Mouse (Mus musculus) cerebellum, postnatal 25 days (tissue): ENCODE measurements around the gene Pcsk6.
"Not testable (repeated sequence)": the region's sequence is repeated elsewhere in the genome, so short reads cannot be mapped to it uniquely, and the experiment has no call there.

ENCODE experiments used
- DNase-seq, 2 experiments: peaks; one replicate each; pipeline ENCODE4 v3.0.0; 2021; ENCODE audit warnings: mixed read lengths in 2 of 2

Pcsk6 gene

GRCm38 (mm10) chr7:66003447-66003846, 141.9 kb downstream of the Pcsk6 start:
- peak in 1 of 2 experiments; percentile 33 for DNase-seq

DNA sequence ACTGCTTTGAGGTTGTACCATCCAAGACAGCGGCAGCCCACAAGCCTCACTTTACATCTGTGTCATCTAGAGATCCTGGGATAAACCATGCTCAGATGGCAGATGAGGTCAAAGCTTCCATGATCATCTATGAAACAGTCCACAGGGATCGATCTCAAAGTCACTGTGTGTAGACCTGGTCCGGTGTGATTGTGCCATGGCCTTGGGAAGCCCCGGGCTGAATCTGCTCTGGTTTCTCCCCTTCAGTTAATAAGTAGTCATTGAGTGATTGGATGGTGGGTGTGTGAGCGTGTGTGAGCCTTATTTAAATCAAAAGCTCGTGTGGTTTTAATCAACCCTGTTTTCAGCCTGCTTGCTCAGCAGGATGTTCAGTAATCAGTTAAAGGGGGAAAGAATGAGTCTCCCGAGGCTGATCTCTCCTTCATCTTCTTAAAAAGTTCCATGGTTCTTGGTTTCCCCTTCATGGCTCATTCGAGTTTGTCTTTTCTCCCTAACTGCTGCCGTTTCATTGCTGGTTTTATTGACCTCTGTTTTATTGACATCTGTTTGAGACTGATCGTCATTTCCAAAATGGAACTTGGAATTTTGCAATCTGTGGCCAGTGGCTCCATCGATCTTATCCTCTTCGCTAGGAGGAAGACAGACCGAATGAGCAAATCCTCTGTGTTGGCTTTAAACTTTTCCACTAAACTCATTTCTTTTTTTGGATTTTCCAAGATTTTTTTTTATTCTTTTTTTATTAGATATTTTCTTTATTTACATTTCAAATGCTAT, 142.5 kb downstream of the Pcsk6 start:
- no peak for DNase-seq

DNA sequence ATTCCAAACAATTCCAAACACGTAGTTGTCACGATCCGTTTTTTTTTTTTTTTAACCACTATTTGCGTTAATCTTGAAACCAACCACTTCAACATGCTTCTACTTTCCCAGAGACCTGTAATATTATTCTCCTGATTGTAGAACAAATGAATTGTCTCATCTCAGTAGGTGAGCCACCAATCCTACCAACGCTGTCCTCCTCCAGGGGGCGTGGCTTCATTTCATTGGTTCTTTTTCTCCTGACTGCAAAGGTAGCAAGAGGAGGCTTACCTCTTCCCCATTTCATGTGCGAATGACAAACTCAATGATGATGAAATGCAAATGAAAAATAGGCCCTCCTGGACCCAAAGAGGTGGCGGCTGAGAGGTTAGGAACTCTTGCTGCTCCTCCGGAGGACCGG, 143.5 kb downstream of the Pcsk6 start:
- no peak for DNase-seq

GRCm38 (mm10) chr7:66008161-66008891, 146.8 kb downstream of the Pcsk6 start:
- peak; percentile 89 to 91 for DNase-seq

- DNase-seq: peak; percentile 53 to 65
Measured at GRCm38 (mm10) chr7:66008892-66009273, 147.3 kb downstream of the Pcsk6 start.

DNA sequence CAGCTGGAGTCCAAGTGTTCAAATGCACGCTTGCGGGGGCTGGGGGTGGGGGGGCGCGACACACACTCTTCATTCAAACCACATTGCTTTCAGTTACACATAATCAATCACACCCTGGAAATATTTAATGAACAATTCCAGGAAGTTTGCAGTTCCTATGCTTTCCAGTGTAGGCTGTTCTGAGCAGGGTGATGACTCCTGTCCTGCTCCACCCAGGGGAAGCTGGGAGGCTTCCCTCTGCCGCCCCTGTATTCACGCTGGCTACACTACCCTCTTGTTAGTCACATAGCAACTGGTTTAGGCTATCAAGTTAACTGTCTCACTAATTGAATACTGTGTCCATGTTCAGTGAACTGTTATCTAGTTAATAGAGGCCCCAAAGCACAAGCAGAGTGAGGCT, 149.0 kb downstream of the Pcsk6 start:
- DNase-seq: no peak

DNA sequence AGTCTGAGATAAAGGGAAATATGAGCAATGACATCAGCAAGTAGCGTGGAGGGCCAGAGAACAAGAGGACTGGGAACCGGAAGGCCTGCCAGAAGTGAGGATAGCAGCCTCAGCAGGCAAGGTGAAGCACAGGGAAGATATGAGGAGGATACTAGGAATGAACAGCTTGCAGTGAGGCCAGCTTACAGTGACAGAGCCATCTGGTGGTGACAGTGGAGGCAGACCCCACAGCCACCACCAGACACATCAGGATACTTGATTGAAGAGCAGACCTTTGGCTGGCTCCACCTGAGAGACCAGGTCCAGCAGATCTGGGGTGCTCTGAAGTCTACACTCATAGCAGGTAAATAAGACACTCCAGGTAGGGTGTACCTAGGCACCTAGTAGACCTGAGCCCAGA, 166.2 kb downstream of the Pcsk6 start:
- peak in 1 of 2 experiments; percentile 65 for DNase-seq

GRCm38 (mm10) chr7:66028766-66029512, 167.4 kb downstream of the Pcsk6 start:
- DNase-seq: no peak

DNA sequence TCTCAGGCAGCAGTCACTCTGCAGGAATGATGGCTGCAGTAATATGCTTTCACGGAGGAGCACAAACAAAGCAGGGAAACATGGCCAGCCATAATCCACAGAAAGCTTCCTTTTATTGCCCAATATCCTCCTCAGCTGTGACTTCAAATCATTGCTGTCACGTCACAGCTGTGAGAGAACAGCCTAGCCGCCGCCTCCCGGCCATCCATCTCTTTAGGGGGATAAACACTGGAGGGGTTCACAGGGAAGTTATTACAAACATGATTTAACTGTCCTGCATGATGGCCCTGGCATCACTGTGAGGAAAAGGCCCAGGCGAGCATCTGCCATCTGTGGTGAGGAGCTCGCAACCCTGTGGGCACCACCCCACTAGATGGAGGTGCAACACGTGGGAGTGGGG, 175.3 kb downstream of the Pcsk6 start:
- DNase-seq: no peak

DNA sequence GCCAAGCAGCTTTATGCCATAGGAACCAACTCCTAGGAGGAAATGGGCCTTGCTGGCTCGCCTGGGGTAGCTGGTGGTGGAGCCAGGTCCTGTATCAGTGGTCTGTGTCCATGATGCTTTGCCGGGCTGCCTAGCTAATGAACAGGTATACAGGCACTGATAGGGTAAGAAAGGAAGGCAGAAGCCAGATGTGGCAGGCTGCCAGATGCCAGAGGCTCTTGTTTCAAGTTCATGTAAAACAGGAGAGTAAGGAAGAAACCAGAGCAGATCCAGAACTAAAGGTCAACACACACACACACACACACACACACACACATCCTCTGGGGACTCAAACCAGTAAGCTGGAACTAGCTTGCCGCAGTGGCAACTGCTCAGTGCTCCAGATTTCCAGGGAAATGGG, 176.7 kb downstream of the Pcsk6 start:
- peak; percentile 35 to 47 for DNase-seq

DNA sequence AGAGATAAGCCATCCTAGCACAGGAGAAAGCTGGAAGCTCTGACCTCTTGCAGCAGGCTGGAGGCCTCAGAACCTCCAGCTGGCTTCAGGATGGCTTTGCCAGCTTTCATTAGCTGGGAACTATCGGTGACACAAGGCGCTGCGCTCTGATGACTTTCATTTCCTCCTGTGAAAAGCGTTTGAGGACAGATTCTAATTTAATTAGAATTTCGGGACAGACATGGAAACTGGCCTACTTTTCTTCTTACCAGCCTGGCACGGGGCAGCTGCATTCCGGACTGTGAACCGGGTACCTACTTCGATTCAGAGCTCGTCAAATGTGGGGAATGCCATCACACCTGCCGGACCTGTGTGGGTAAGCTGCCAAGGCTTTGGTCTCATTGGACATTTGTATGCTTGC, 177.2 kb downstream of the Pcsk6 start:
- peak; percentile 63 to 69 for DNase-seq

GRCm38 (mm10) chr7:66040026-66040814, 178.7 kb downstream of the Pcsk6 start:
- DNase-seq: no peak

- peak; percentile 77 to 79 for DNase-seq
Measured at GRCm38 (mm10) chr7:66043552-66044459, 182.3 kb downstream of the Pcsk6 start, which contains the start of gene Gm45213. Gene Gm45213, plus strand, starts transcription at chr7:66043602.

DNA sequence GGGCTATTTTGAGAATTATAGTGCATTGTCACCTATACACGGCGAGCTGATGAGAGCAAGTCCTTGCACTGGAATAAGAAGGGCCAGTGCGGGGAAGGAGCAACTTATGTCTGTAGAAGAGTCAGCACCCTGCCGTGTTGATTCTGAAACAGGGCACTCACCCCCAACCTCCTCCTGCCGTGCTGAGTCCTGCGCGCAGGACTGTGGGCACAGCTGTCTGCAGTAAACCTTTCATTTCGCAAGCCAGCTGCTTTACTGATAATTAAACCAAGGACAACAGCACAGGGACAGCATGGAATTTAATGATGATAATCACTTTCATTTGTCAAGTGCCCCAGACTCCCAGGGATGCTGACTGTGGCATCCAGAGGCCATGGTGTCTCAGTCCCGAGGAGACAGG, 183.1 kb downstream of the Pcsk6 start:
- DNase-seq: no peak

- DNase-seq: no peak
Measured at GRCm38 (mm10) chr7:66046921-66047918, 185.7 kb downstream of the Pcsk6 start.

DNA sequence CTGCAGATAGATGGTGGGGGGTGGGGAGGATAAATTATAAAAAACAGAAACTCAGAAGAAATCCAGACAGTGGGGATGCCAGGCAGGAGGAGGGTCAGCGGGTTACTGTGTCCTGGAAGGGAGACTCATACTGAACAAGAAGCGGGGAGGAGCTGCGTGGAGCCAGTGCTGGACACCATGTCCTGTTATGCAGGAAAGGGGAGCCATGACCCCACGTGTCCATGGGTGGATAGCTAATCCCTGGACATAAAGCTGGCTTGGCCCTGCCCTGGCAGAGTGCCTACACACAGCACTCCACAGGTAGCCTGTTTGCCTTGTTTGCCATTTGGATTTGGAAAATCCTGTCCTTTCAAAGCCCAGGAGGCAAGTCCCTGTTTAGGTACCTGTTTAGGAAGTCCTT, 186.4 kb downstream of the Pcsk6 start:
- DNase-seq: no peak

DNA sequence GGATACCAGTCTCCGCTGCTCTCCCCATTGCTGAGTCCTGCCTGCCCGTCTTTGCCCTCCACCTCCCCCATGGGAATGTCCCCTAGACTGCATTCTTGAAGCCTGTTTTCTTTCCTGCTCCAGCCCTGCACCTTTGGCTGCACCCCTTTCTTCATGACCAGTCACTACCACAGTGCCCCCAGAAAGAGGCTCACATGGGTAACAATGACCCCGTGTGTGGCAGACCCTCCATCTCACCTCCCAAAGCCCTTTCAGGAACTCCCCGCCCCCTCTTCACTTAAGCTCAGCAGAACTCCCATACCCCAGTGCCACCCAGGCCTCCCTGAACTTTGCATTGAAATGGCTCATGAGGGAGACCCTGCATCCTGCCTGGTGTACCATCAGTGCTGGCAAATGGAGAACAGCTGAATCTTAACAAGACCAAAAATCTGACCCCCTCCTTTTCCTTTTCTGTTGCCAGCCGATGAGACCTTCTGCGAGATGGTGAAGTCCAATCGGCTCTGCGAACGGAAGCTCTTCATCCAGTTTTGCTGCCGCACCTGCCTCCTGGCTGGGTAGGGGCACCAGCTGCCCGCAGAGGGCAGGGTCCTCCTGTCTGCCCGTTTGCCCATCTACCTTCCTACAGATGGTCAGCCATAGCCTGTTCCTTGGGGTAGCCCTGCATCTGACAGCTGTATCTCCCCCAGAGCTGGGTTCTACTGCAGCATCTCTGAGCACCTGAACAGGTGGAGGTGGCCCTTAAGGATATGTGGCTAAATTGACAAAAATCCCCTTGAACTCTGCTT, 187.1 kb downstream of the Pcsk6 start:
- no peak for DNase-seq

GRCm38 (mm10) chr7:66053946-66054483, 192.5 kb downstream of the Pcsk6 start:
- no peak for DNase-seq

DNA sequence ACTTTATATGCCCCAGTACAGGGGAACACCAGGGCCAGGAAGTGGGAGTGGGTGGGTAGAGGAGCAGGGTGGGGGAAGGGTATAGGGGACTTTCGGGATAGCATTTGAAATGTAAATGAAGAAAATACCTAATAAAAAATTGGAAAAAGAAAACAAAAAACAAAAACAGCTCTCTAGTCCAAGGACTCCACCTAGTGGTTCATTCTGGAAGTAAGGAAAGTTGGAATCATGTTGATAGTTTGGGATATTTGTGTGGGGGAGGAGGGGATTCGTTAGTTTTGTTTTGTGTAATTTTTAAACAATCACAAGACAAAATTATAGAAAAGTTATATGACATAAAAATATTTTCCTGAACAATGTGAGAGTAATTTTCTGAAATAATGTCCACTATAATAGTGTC, 193.8 kb downstream of the Pcsk6 start:
- not testable (repeated sequence) for DNase-seq
